Mouse (Mus musculus) MEL (cell line): ENCODE results near the gene Id1. TPM values are rescaled to one million over a fixed set of nuclear protein-coding genes. Genes with fewer than 3 reads are reported as not detected.

ENCODE experiments used
- DNase-seq: peaks from one replicate; pipeline ENCODE4 v3.0.0; 2011; ENCODE audit warnings: low read depth, low spot score
- H3K27ac ChIP-seq: 2 replicates; pipeline ENCODE4 v1.5.1; 2012; ENCODE audit warnings: low read depth, mild to moderate bottlenecking, control low read depth, low read length, moderate library complexity; ENCODE audit not compliant: control insufficient read depth
- H3K27me3 ChIP-seq, 2 experiments: fragments of 150-350 bp in 1 of 2; sonication (generic) in 1 of 2; 2 replicates each; pipeline ENCODE4 v1.6.1; 2012; ENCODE audit warnings: low read length in 2 of 2, mild to moderate bottlenecking in 2 of 2, improper control_type of control experiment in 1 of 2, moderate library complexity in 1 of 2; ENCODE audit not compliant: insufficient read depth in 2 of 2, control insufficient read depth in 1 of 2
- H3K36me3 ChIP-seq, 2 experiments: 2 replicates each; pipeline ENCODE4 v1.6.1; 2012 to 2014; ENCODE audit warnings: low read length in 2 of 2, improper control_type of control experiment in 1 of 2, inconsistent platforms in 1 of 2, mild to moderate bottlenecking in 1 of 2; ENCODE audit not compliant: insufficient read depth in 2 of 2, control insufficient read depth in 1 of 2
- H3K4me1 ChIP-seq, 2 experiments: fragments of 150-350 bp in 1 of 2; sonication (generic) in 1 of 2; 2 replicates each; pipeline ENCODE4 v1.6.1; 2012; ENCODE audit warnings: low read length in 2 of 2, improper control_type of control experiment in 1 of 2, mild to moderate bottlenecking in 1 of 2; ENCODE audit not compliant: insufficient read depth in 2 of 2, control insufficient read depth in 1 of 2
- H3K4me3 ChIP-seq, 2 experiments: fragments of 150-350 bp in 1 of 2; sonication (generic) in 1 of 2; 2 replicates each; pipeline ENCODE4 v1.5.1; 2012; ENCODE audit warnings: low read depth in 2 of 2, low read length in 2 of 2, mild to moderate bottlenecking in 2 of 2, moderate library complexity in 2 of 2, control low read depth in 1 of 2, improper control_type of control experiment in 1 of 2; ENCODE audit not compliant: control insufficient read depth in 1 of 2, insufficient read depth in 1 of 2
- H3K79me2 ChIP-seq: 2 replicates; pipeline ENCODE4 v1.6.1; 2012; ENCODE audit warnings: mild to moderate bottlenecking, low read length, moderate library complexity; ENCODE audit not compliant: control insufficient read depth, poor library complexity, insufficient read depth
- H3K9ac ChIP-seq: 2 replicates; pipeline ENCODE4 v1.6.1; 2012; ENCODE audit warnings: low read depth, mild to moderate bottlenecking, control low read depth, low read length, moderate library complexity; ENCODE audit not compliant: control insufficient read depth, poor library complexity, severe bottlenecking
- H3K9me3 ChIP-seq: fragments of 150-350 bp; sonication (generic); replicated peaks from 2 replicates; pipeline ENCODE4 v1.6.1; 2012; ENCODE audit warnings: mild to moderate bottlenecking, low read length, improper control_type of control experiment, moderate library complexity; ENCODE audit not compliant: insufficient read depth
- BHLHE40 ChIP-seq: IDR thresholded peaks from 2 replicates; pipeline ENCODE4 v1.6.1; 2012; ENCODE audit warnings: low read depth, mild to moderate bottlenecking, inconsistent platforms, low read length, improper control_type of control experiment, borderline replicate concordance
- CTCF ChIP-seq, 3 experiments: IDR thresholded peaks in 2 of 3; conservative IDR thresholded peaks in 1 of 3; 2 replicates each; pipeline ENCODE4 v1.5.1; 2011 to 2012; ENCODE audit warnings: low read length in 3 of 3, low read depth in 2 of 3, mild to moderate bottlenecking in 2 of 3, improper control_type of control experiment in 1 of 3, inconsistent platforms in 1 of 3, mixed read lengths in 1 of 3, moderate library complexity in 1 of 3; ENCODE audit not compliant: control insufficient read depth in 1 of 3, insufficient read depth in 1 of 3, poor library complexity in 1 of 3, severe bottlenecking in 1 of 3
- EP300 ChIP-seq, 2 experiments: IDR thresholded peaks; 2 replicates each; pipeline ENCODE4 v1.6.1; 2011; ENCODE audit warnings: improper control_type of control experiment in 2 of 2, low read length in 2 of 2, low read depth in 1 of 2, mild to moderate bottlenecking in 1 of 2
- ETS1 ChIP-seq: IDR thresholded peaks from 2 replicates; pipeline ENCODE4 v1.6.1; 2012; ENCODE audit warnings: low read depth, mild to moderate bottlenecking, inconsistent platforms, low read length, improper control_type of control experiment, moderate library complexity
- GATA1 ChIP-seq: IDR thresholded peaks from 2 replicates; pipeline ENCODE4 v1.6.1; 2011; ENCODE audit warnings: low read depth, low read length, improper control_type of control experiment
- HCFC1 ChIP-seq: IDR thresholded peaks from 2 replicates; pipeline ENCODE4 v1.6.1; 2012; ENCODE audit warnings: low read depth, mild to moderate bottlenecking, inconsistent platforms, low read length, improper control_type of control experiment, moderate library complexity
- MAX ChIP-seq: IDR thresholded peaks from 2 replicates; pipeline ENCODE4 v1.6.1; 2011; ENCODE audit warnings: low read length, improper control_type of control experiment
- MAZ ChIP-seq: IDR thresholded peaks from 2 replicates; pipeline ENCODE4 v1.6.1; 2012; ENCODE audit warnings: low read depth, mild to moderate bottlenecking, inconsistent platforms, low read length, improper control_type of control experiment
- MYB ChIP-seq: IDR thresholded peaks from 2 replicates; pipeline ENCODE4 v1.6.1; 2011; ENCODE audit warnings: mild to moderate bottlenecking, low read depth, low read length, improper control_type of control experiment
- RAD21 ChIP-seq: IDR thresholded peaks from 2 replicates; pipeline ENCODE4 v1.6.1; 2011; ENCODE audit warnings: mild to moderate bottlenecking, low read depth, low read length, improper control_type of control experiment
- RCOR1 ChIP-seq: IDR thresholded peaks from 2 replicates; pipeline ENCODE4 v1.6.1; 2012; ENCODE audit warnings: low read depth, mild to moderate bottlenecking, inconsistent platforms, low read length, improper control_type of control experiment
- TAL1 ChIP-seq: IDR thresholded peaks from 2 replicates; pipeline ENCODE4 v1.6.1; 2012; ENCODE audit warnings: mild to moderate bottlenecking, inconsistent platforms, low read length, moderate library complexity, mixed read lengths
- TCF12 ChIP-seq: IDR thresholded peaks from 2 replicates; pipeline ENCODE4 v1.6.1; 2014; ENCODE audit warnings: low read depth, mild to moderate bottlenecking, inconsistent platforms, low read length, improper control_type of control experiment, moderate library complexity
- UBTF ChIP-seq: IDR thresholded peaks from 2 replicates; pipeline ENCODE4 v1.6.1; 2012; ENCODE audit warnings: low read depth, mild to moderate bottlenecking, inconsistent platforms, low read length, improper control_type of control experiment, moderate library complexity, borderline replicate concordance; ENCODE audit not compliant: insufficient read depth
- USF2 ChIP-seq, 2 experiments: IDR thresholded peaks; 2 replicates each; pipeline ENCODE4 v1.6.1; 2011 to 2012; ENCODE audit warnings: improper control_type of control experiment in 2 of 2, low read length in 2 of 2, borderline replicate concordance in 1 of 2, inconsistent platforms in 1 of 2, low read depth in 1 of 2, mild to moderate bottlenecking in 1 of 2; ENCODE audit not compliant: insufficient read depth in 1 of 2
- ZC3H11A ChIP-seq: IDR thresholded peaks from 2 replicates; pipeline ENCODE4 v1.6.1; 2012; ENCODE audit warnings: low read depth, mild to moderate bottlenecking, inconsistent platforms, low read length, improper control_type of control experiment
- ZNF384 ChIP-seq: IDR thresholded peaks from 2 replicates; pipeline ENCODE4 v1.6.1; 2012; ENCODE audit warnings: low read depth, mild to moderate bottlenecking, inconsistent platforms, low read length, improper control_type of control experiment
- polyA plus RNA-seq, 2 experiments: library from polyadenylated mRNA; stranded (reverse) in 1 of 2; unstranded in 1 of 2; fragments of >175 nt in 1 of 2; fragments of >200 nt in 1 of 2; gene quantifications; 2 replicates each; pipeline versions ENCODE4 v1.2.1 to v1.2.4; 2012; ENCODE audit warnings: low replicate concordance in 2 of 2, low read depth in 1 of 2; ENCODE audit not compliant: insufficient read length in 2 of 2, insufficient read depth in 1 of 2, missing spikeins in 1 of 2
- total RNA-seq: library from RNA; depleted of rRNA; stranded (reverse); fragments of 300-350 nt; gene quantifications from 2 replicates; pipeline ENCODE4 v1.2.3, GENCODE M21; 2012

Gene Id1
- total and polyA plus RNA-seq, 3 experiments, result 102 to 486 TPM; not detected in 1

- TF ChIP-seq MYB (no peak), HCFC1 (0 out of 2 replicates have a peak, but pooled peaks have one; percentile 14), RCOR1 (no peak), BHLHE40 (no peak), ZC3H11A (peak; percentile 68), TAL1 (no peak), TCF12 (no peak), RAD21 (peak; percentile 48), UBTF (no peak), ETS1 (no peak), USF2 (IDR thresholded peaks at IDR 0.05; ENCODE audit: borderline replicate concordance in 1 of 2, insufficient read depth in 1 of 2, low read depth in 1 of 2, low read length in 2 of 2) (no peak), CTCF (IDR thresholded peaks at IDR 0.05 in 2 of 3, conservative IDR thresholded peaks at IDR 0.05 in 1 of 3; ENCODE audit: control insufficient read depth in 1 of 3, insufficient read depth in 1 of 3, low read depth in 2 of 3, low read length in 3 of 3, poor library complexity in 1 of 3, severe bottlenecking in 1 of 3) (peak; percentile 51 to 77 (median 75)), MAX (no peak), EP300 (IDR thresholded peaks at IDR 0.05; ENCODE audit: low read depth in 1 of 2, low read length in 2 of 2) (no peak), ZNF384 (no peak)
- TF ChIP-seq, all 39 proteins: peak for 6
Measured at GRCm38 (mm10) chr2:152767618-152768271, 31.7 kb downstream of the Id1 start (continued).

- peak; percentile 60 for DNase-seq
- H3K36me3 ChIP-seq, result peaks cover 0 to 23% of the 10 kb centered on the region in 2 experiments; a peak in 2 of 4 replicates
- H3K27me3 ChIP-seq, result no peaks in the 10 kb centered on the region
- no peak overlapping the region for H3K4me3 ChIP-seq
- H3K9ac ChIP-seq, result no peak overlapping the region
- H3K4me1 ChIP-seq, result peaks cover 5 to 41% of the 10 kb centered on the region in 2 experiments
- no peaks in the 10 kb centered on the region for H3K9me3 ChIP-seq
- H3K79me2 ChIP-seq, result no peaks in the 10 kb centered on the region
- no peak overlapping the region for H3K27ac ChIP-seq
- TF ChIP-seq ZC3H11A (no peak), GATA1 (peak; percentile 71), RAD21 (no peak), ETS1 (peak; percentile 37; the same call in 1 of the 2 replicates), TAL1 (peak; percentile 87), MAZ (no peak), TCF12 (peak; percentile 75), EP300 (IDR thresholded peaks at IDR 0.05; ENCODE audit: low read depth in 1 of 2, low read length in 2 of 2) (peak; percentile 18 to 60; a peak in 2 of 4 replicates), RCOR1 (peak; percentile 96), BHLHE40 (no peak)
Measured at GRCm38 (mm10) chr2:152769677-152770076, 33.6 kb downstream of the Id1 start.
